Mouse (Mus musculus) lung, adult 2 months (tissue): Measurements from ENCODE around the gene Fbxo7.

Experiments used
- CTCF ChIP-seq: fragments of 200-500 bp; IDR thresholded peaks from 2 replicates; pipeline ENCODE4 v1.5.1; 2011; ENCODE audit warnings: mild to moderate bottlenecking, low read length, control low read depth; ENCODE audit not compliant: insufficient read depth
- POLR2A ChIP-seq: fragments of 200-500 bp; IDR thresholded peaks from 2 replicates; pipeline ENCODE4 v1.6.1; 2011; ENCODE audit warnings: low read depth, mild to moderate bottlenecking, control low read depth, low read length, borderline replicate concordance; ENCODE audit errors: extremely low read depth

GRCm38 (mm10) chr10:86025906-86026305, 4.1 kb downstream of the Fbxo7 start:
- TF ChIP-seq POLR2A (no peak), CTCF (no peak)
